Mouse (Mus musculus) right cerebral cortex, postnatal 14 days (tissue): ENCODE results near the gene Rd3l.
A peak's percentile ranks its signal among the peaks of the same experiment; 100 is the strongest.

Experiments
- DNase-seq: peaks from one replicate; pipeline ENCODE4 v3.0.0; 2022

The Rd3l gene

GRCm38 (mm10) chr12:111980887-111981367 lies at the start of gene Rd3l:
Gene Rd3l (minus strand): TSS chr12:111981317.
- no peak for DNase-seq

DNA sequence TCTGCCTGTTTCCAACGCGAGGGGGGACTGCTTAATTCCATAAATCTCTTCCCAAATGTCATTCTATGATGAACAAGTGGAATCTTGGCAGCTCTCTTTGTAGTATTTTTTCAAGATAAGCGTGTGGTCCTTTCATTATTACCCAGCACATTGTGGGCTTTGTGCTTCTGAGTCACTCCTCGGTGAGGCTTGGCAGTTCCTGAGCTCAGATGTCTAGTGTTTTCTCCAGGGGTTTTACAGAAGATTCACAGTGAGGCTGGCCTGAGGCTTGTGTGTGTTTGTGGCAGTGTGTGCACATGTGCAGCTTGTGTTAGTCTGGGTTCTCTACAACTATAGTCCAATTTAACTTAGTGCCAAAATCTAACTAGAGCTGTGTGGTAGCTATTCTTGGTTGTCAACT lies 46.3 kb upstream of the Rd3l start:
- DNase-seq = no peak

DNA sequence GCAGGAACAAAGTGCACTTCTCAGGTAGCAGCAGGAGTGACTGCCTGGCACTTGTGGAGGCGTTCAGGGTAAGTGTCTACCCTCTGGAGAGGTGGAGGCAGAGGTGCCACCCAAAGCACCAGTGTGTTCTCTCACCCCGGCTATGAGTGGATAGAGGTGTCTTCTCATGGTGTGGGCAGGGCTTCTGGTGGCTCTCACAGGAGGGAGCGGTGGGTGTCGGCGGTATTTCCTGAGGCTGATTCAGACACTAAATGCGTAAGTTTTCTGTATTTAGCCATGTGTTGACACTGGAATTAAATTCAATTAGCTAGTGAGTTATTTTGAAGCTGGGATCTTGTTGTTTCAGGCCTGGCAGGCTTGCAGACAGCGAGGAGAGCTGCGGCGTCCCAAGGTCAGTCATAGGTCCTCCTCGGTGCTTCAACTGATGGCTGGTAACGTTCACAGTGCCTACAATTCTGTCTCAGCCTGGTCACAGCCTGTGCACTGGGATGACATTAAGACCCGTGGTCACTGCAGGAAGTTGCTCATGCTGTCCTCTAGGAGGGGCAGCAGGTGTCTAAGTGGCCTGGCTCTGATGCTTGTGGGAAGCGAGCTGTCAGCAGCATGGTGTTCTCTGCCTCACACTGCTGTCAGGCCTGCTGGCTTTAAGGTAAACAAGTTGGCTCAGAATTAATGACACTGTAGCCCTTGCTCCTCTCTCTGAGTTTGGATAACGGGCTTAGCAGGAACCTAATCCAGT lies 45.0 kb upstream of the Rd3l start:
- no peak for DNase-seq

GRCm38 (mm10) chr12:112025457-112025856 lies 44.3 kb upstream of the Rd3l start:
- no peak for DNase-seq

DNA sequence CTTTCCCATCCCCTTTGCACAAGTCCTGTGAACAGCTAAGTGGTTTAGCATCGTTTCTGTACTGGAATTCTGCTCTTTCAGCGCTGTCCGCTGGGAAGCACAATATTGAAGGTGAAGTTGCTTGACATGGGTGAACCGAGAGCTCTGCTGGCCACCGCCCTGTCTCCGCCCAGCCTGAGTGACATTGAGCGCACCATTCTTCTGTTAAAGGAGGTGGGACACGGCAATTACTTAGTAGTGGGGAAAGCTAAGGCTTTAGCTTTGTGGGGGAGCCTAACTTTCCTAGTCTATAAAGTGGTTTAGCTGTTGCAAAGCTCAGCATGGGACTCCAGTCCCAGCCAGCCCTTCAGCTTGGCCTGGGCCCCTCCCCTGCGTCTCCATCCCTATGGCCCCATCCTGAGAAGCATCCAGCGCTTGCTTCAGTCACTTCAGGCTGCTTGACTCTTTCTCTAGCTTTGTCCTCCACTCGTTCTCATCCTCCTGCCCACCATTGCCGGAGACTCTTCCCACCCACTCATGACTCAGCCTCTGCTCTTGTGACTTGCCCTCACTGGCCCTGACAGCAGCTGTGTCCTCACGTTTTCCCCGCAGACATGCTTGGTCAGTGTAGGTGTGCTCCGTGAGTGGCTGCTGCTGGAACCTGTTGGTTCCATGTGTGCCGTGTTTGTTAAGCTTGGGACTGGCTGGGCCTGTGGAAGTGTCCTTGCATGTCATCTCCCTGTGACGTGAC lies 43.6 kb upstream of the Rd3l start:
- DNase-seq = no peak

GRCm38 (mm10) chr12:112023306-112023705 lies 42.2 kb upstream of the Rd3l start:
- no peak for DNase-seq

- DNase-seq = no peak
These were observed 35.2 kb upstream of the Rd3l start for GRCm38 (mm10) chr12:112016346-112016745.

GRCm38 (mm10) chr12:112013271-112013801 lies 32.2 kb upstream of the Rd3l start:
- no peak for DNase-seq

DNA sequence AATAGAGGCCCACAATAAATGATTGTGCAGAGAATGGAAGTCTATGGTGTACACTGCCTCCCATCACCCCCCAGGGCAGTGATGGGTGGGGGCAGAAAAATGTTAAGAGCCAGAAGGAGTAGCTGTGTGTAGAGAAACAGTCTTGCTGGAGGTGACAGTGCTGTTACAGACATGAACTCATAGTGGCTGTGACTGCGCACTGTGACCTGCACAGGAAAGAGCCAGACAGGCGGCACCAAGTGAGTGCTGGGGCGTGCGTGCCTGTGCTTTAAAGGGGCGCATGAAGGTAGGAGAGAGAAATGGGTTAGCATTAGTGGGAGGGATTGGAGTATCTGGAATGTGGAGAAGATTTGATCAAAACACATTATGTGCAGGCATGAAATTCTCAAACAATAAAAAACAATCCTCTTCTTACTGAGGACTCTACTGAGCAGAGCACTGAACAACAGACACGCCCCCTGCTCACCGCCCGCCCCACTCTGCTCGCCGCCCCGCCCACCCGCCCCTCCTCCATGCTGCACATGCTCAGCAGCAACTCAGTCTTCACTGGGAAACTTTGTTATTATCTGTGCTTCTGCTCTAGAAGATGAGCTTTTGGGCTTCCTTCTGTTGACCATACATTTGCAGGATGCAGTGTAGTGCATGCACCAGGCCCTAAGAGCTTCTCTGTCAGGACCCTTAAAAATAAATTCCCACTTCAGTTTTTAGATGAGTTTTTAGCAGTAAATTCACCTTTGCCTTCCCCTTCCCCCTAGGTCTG lies 31.6 kb upstream of the Rd3l start:
- no peak for DNase-seq

- DNase-seq = peak; percentile 86
These were observed 20.1 kb upstream of the Rd3l start for GRCm38 (mm10) chr12:112001223-112001622.

GRCm38 (mm10) chr12:111999735-112000134 lies 18.6 kb upstream of the Rd3l start:
- no peak for DNase-seq

DNA sequence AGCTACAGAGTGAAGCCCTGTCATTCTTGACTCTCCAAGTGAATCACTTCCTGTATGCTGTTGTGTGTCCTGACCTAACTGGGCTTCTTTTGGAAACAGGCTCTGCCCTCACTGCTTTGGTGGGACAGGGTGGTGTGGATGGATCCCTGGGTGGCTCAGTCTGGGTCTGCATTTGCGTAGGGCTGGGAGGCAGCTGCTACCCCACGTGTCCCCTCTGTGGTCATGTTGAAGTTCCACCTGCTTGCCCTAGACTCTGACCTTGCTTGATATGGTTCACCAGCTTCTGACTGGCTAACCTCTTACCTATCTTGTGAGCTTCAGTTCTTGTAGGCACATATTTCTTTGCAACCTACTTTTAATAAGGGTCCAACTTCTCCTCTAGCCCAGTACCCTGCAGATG lies 14.0 kb upstream of the Rd3l start:
- no peak for DNase-seq

- no peak for DNase-seq
These were observed 11.5 kb upstream of the Rd3l start for GRCm38 (mm10) chr12:111992626-111993025.

DNA sequence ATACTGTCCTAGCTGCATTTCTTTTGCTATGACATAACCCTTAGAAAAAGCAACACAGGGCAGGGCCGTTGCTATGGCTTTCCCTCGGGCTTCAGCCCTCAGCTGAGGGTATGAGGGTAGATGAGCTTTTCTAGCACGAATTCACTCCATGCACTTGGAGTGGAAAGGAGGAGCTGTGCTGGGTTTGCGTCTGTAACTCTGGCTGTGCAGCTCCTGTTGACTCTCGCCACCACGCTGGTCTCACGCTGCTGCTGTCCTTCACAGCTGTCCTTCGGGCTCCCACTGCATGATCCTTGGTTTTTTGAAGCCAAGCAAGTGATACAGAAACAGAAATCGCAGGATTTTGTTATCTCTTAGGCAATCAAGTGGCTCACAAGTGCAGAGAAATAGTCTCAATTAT lies 5.6 kb upstream of the Rd3l start:
- DNase-seq = no peak

DNA sequence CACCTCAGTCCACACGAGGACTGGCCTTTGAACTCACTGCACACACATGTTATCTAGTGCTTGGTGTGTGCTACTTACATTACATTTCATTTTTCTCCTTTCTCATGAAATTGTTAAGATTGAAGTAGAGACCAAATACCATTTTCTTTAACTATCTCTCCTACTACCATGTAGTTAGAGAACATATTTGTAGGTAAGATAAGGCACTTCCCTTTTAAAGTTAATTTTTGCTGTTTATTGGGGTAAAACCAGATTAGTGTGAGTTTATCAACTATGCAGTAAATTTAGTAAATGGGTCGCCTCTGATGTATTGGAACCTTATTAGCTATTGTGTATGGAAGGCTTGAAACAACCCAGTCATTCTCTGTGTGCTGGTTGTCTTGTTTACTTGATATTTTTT lies 2.0 kb upstream of the Rd3l start:
- DNase-seq = no peak

DNA sequence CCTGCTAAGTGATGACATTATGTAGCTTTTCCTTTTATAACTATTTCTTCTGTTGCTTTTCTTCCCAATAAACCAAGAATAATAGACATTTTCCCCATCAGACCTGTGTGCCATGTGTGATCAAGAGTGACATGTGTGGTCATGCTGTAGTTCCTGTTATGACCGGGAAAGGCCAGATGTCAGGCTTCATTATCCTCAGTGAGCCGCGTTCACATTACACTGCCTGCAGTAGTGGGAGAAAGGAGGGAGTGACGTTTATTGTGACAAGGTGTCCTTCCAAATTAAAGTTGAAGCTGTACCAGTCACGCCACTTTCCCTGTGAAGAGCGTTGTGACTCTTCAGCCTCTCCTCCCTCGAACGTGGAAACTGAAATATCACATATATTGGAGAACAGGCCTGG lies 714 bp upstream of the Rd3l start:
- DNase-seq = no peak

DNA sequence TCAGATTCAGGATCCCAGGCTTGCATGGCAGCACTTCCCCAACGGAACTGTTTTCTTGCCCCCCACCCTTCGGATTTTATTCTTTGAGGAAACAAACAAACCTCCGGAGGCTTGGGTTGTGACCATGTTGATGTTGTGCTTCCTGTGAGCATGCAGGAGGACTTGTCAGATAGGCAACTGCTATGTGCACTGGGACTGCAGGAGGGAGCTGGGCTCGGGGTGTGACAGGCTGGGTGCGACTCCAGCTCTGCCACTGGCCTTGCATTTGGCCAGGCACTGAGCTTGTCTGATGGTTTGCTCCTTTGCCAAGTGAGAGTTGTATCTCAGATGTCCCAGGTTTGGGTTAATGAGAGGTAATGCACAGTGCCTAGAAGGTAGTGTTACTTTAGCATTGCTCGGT lies 2.8 kb downstream of the Rd3l start:
- DNase-seq = no peak

GRCm38 (mm10) chr12:111977138-111977537 lies 4.0 kb downstream of the Rd3l start:
- peak; percentile 22 for DNase-seq

DNA sequence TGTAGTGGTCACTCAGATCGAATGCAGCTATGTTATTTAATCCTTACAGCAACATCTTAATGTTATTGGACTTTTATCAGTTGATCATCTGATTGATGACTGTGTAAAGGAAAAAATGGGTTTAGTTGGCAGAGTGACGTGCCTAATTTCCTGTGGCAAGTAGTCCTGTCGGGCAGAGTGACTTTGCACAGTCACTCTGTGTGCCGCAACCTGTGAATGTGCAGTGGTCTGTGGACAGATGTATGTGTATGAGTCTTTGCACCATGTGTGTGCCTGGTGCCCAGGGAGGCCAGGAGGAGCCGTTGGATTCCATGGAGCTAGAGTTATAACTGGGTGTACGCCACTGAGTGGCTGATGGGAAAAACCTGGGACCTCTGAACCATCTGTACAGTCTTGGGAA lies 6.5 kb downstream of the Rd3l start:
- DNase-seq = no peak

GRCm38 (mm10) chr12:111972504-111972903 lies 8.6 kb downstream of the Rd3l start:
- DNase-seq = no peak

DNA sequence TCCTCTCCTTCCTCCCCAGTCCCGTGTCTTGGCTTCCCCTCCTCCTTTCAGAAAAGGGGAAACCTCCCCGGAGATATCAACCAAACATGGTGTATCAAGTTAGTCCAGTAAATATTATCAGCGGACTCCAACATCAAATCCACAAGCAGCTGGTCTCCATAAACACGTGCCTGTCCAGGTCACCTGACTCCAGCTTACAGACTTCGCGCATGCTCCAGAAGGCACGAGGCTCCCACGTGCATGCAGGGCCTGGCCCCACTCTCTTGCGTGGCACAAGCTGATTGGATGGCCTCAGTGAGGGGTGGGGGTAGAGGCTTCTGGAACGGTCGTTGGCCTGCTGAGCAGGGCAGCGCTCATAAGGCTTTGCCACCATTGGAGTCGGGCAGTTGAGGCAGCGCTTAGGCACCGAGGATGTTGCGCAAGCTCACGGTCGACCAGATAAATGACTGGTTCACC lies 9.9 kb downstream of the Rd3l start, which contains the start of gene Tdrd9:
TSS of gene Tdrd9 (plus strand) at position 329 of the 456 bp plus-strand sequence.
- no peak for DNase-seq

GRCm38 (mm10) chr12:111970085-111970484 lies 11.0 kb downstream of the Rd3l start:
- DNase-seq = no peak

DNA sequence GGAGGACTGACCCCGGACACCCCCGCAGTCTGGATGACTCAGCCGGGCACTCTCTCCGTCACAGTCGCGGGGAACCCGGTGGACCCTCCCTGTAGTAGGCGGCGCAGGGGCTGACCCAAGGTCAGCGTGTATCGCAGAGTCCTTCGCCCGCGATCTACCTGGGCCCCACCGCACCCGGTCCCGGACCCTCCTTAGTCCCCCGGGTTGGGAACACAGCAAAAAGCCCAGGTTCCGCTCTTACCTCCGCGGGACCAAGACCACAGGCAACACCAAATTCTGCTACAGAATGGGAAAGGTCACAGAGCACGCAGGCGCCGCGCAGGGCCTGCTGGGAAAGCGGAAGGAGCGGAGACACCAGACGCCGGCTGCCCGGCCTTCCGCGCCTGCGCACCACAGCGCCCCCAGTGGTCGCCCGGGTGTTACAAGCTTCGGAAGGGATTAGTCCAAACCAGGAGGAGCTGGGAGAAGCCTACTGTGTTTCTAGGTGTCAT lies 14.4 kb downstream of the Rd3l start, which contains the start of gene Atp5mpl:
TSS of gene Atp5mpl (minus strand) at position 295 of the 491 bp plus-strand sequence.
- peak; percentile 98 for DNase-seq
